Mouse (Mus musculus): ENCODE measurements around the gene Tmem150b.
A peak's percentile ranks its signal among the peaks of the same experiment; 100 is the strongest.

Tmem150b gene

GRCm38 (mm10) chr7:4731090-4731489, 6.0 kb upstream of the Tmem150b start:
- no peak for DNase-seq (ENCODE audit: low read depth, low spot score)

GRCm38 (mm10) chr7:4724359-4724758, 690 bp downstream of the Tmem150b start:
- no peak for DNase-seq (ENCODE audit: low read depth, low spot score)

- no peak for DNase-seq (ENCODE audit: low read depth, low spot score)
Observed at GRCm38 (mm10) chr7:4723508-4723907, 1.5 kb downstream of the Tmem150b start.

GRCm38 (mm10) chr7:4719276-4719675, 5.8 kb downstream of the Tmem150b start:
- no peak for DNase-seq (ENCODE audit: low read depth, low spot score)

GRCm38 (mm10) chr7:4716955-4717354, 8.1 kb downstream of the Tmem150b start:
- DNase-seq (ENCODE audit: low read depth, low spot score) = peak; percentile 30

GRCm38 (mm10) chr7:4712594-4712993, 12.5 kb downstream of the Tmem150b start:
- DNase-seq (ENCODE audit: low read depth, low spot score) = no peak

- DNase-seq (ENCODE audit: low read depth, low spot score) = peak; percentile 88
Observed at GRCm38 (mm10) chr7:4705098-4705497, 20.0 kb downstream of the Tmem150b start.

GRCm38 (mm10) chr7:4703195-4703594, 21.9 kb downstream of the Tmem150b start:
- DNase-seq (ENCODE audit: low read depth, low spot score) = peak; percentile 71

- peak; percentile 94 for DNase-seq (ENCODE audit: low read depth, low spot score)
Observed at GRCm38 (mm10) chr7:4702334-4702733, 22.7 kb downstream of the Tmem150b start.

- peak; percentile 89 for DNase-seq (ENCODE audit: low read depth, low spot score)
Observed at GRCm38 (mm10) chr7:4693004-4693403, 32.0 kb downstream of the Tmem150b start.

GRCm38 (mm10) chr7:4690951-4691653, 33.9 kb downstream of the Tmem150b start:
- no peak for DNase-seq (ENCODE audit: low read depth, low spot score)

GRCm38 (mm10) chr7:4690387-4690786, 34.7 kb downstream of the Tmem150b start, which contains the start of gene Brsk1:
Brsk1 (plus strand) TSS chr7:4690604.
- DNase-seq (ENCODE audit: low read depth, low spot score) = peak; percentile 92

- DNase-seq (ENCODE audit: low read depth, low spot score) = peak; percentile 100
Observed at GRCm38 (mm10) chr7:4684632-4685417, 40.2 kb downstream of the Tmem150b start, which contains the start of gene Hspbp1. Hspbp1 (minus strand) TSS chr7:4685068.

GRCm38 (mm10) chr7:4684203-4684602, 40.8 kb downstream of the Tmem150b start:
- no peak for DNase-seq (ENCODE audit: low read depth, low spot score)

GRCm38 (mm10) chr7:4683307-4683706, 41.7 kb downstream of the Tmem150b start:
- no peak for DNase-seq (ENCODE audit: low read depth, low spot score)

- no peak for DNase-seq (ENCODE audit: low read depth, low spot score)
Observed at GRCm38 (mm10) chr7:4675200-4675599, 49.8 kb downstream of the Tmem150b start.

GRCm38 (mm10) chr7:4674114-4674731, 50.8 kb downstream of the Tmem150b start:
- no peak for DNase-seq (ENCODE audit: low read depth, low spot score)

- DNase-seq (ENCODE audit: low read depth, low spot score) = no peak
Observed at GRCm38 (mm10) chr7:4671956-4672355, 53.1 kb downstream of the Tmem150b start.

- DNase-seq (ENCODE audit: low read depth, low spot score) = no peak
Observed at GRCm38 (mm10) chr7:4670655-4671255, 54.3 kb downstream of the Tmem150b start.

- DNase-seq (ENCODE audit: low read depth, low spot score) = no peak
Observed at GRCm38 (mm10) chr7:4669156-4669555, 55.9 kb downstream of the Tmem150b start.

GRCm38 (mm10) chr7:4668506-4668905, 56.5 kb downstream of the Tmem150b start:
- no peak for DNase-seq (ENCODE audit: low read depth, low spot score)

GRCm38 (mm10) chr7:4666871-4667270, 58.2 kb downstream of the Tmem150b start:
- no peak for DNase-seq (ENCODE audit: low read depth, low spot score)

All from R1 (cell line).